Mouse (Mus musculus): Measurements from ENCODE around the gene Aspm. TPM values are rescaled to one million over a fixed set of nuclear protein-coding genes. Genes with fewer than 3 reads are reported as not detected.
"Not testable (repeated sequence)": the region's sequence is repeated elsewhere in the genome, so short reads cannot be mapped to it uniquely, and the experiment has no call there.

Gene Aspm
- polyA plus RNA-seq, 1 experiment from 2014 or later, result 8.2 TPM

DNA sequence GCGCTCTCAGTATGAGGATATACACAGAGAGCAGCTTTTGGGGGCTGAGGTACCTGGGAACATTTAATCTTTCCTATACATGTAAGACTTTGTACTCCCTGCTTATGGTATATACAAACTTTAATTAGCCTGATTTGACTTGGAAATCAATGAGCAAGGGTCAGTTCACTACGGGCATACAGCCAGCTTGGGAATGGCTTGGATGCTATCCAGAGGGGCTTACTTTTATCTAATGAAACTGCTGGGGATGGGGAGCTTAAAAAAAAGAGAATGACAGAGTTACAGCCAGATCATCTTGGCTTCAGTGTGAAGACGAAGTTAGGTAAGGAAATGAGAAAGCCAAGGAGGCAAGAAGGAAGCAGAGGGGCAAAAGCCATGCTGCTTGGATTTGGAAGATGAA is 29.6 kb upstream of the Aspm start:
- ATAC-seq, result no peak
- peak overlapping the region; percentile 55 for H3K4me2 ChIP-seq (ENCODE audit: low read length)
- WGBS, result 20% methylated on average over 3 of the region's 3 CpGs
- H3K36me3 ChIP-seq (ENCODE audit: control insufficient read depth, insufficient read depth), result no peaks in the 10 kb centered on the region
- H3K27ac ChIP-seq (ENCODE audit: low read length), result no peak overlapping the region
- H3K4me3 ChIP-seq (replicated peaks; ENCODE audit: low read length), result peak overlapping the region; percentile 33
- peaks cover 35% of the 10 kb centered on the region for H3K4me1 ChIP-seq (replicated peaks; ENCODE audit: control insufficient read depth, insufficient read depth, low read length)
- peak overlapping the region; percentile 18 for H3K9ac ChIP-seq (replicated peaks; ENCODE audit: low read depth, low read length)
- no peaks in the 10 kb centered on the region for H3K9me3 ChIP-seq (ENCODE audit: control insufficient read depth, low read length)
- no peaks in the 10 kb centered on the region for H3K27me3 ChIP-seq (replicated peaks; ENCODE audit: control insufficient read depth, insufficient read depth, low read length)

DNA sequence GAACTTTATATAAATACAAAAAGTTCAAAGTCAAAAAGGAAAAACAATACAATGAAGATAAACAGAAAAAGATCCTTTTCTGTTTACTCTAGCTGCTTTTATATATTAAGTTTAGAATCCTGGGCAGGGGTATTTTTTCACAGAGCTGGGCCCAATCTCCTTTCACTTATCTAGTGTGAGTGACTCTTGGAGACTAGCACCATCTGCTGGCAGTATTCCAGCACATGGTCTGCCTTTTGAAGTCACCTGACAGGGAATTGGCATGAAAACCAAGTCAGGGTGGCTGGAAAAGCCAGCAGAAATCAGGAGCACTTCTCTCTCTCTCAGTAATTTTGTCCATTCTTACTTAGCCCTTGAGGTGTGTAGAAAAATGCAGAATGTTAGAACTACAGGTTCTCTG is 16.2 kb upstream of the Aspm start:
- Histone ChIP-seq H3K4me1 (replicated peaks; ENCODE audit: control insufficient read depth, insufficient read depth, low read length) (no peaks in the 10 kb centered on the region), H3K4me2 (ENCODE audit: low read length) (no peak overlapping the region), H3K27ac (ENCODE audit: low read length) (no peak overlapping the region), H3K27me3 (replicated peaks; ENCODE audit: control insufficient read depth, insufficient read depth, low read length) (no peaks in the 10 kb centered on the region), H3K36me3 (ENCODE audit: control insufficient read depth, insufficient read depth) (peaks cover 22% of the 10 kb centered on the region), H3K4me3 (replicated peaks; ENCODE audit: low read length) (no peak overlapping the region), H3K9me3 (ENCODE audit: control insufficient read depth, low read length) (no peaks in the 10 kb centered on the region), H3K9ac (replicated peaks; ENCODE audit: low read depth, low read length) (no peak overlapping the region)
- no peak for ATAC-seq

DNA sequence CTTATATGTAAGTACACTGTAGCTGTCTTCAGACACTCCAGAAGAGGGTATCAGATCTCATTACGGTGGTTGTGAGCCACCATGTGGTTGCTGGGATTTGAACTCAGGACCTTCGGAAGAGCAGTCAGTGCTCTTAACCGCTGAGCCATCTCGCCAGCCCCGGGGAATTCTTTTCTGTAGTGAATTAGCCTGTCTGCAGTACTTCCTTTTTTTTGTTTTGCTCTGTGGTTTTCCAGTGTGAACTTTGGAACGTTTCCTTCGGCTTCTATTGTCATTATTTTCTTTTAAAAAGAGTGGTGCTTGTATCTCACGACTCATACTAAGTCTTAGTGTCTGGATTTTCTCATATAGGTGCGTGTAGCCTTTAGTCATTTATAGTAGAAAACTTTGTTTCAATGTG is 11.5 kb upstream of the Aspm start:
- H3K27me3 ChIP-seq (replicated peaks; ENCODE audit: control insufficient read depth, insufficient read depth, low read length); H3K4me3 ChIP-seq (replicated peaks; ENCODE audit: low read length); H3K4me2 ChIP-seq (ENCODE audit: low read length); H3K9ac ChIP-seq (replicated peaks; ENCODE audit: low read depth, low read length); H3K27ac ChIP-seq (ENCODE audit: low read length); H3K9me3 ChIP-seq (ENCODE audit: control insufficient read depth, low read length); H3K4me1 ChIP-seq (replicated peaks; ENCODE audit: control insufficient read depth, insufficient read depth, low read length); ATAC-seq: not testable (repeated sequence)
- H3K36me3 ChIP-seq (ENCODE audit: control insufficient read depth, insufficient read depth), result peaks cover 19% of the 10 kb centered on the region
- WGBS, result 86% methylated on average over 9 of the region's 9 CpGs

DNA sequence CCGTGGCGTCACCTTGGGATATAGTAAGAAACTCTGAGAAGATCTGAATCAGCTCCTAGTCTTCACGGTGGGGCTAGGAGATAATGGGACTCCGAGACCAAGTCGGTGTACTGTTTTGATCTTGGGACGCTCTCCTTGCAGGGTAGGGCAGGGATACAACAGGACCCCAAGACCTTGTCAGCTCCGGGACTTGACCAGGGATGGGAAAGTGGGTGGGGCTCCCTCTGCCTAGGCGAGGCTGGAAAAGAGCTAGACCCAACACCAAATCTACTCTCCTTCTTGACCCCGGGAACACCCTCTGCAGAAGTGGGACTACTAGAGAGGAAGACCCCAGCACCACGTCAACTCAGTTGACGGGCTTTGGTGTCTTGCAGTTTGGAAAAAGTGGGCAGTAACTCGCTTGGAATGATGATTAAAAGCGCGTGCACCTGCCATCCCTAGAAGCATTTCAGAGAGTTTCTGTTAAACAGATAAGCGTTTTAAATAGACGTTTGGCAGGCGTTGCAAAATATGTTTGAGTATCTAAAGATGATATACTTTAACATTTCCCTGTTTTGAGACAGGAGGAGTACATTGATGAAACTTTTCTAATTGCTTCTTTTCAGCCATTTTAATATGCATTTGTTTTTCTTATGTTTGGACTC is 776 bp downstream of the Aspm start:
- Histone ChIP-seq H3K27me3 (replicated peaks; ENCODE audit: control insufficient read depth, insufficient read depth, low read length) (no peaks in the 10 kb centered on the region), H3K36me3 (ENCODE audit: control insufficient read depth, insufficient read depth) (no peaks in the 10 kb centered on the region), H3K4me2 (ENCODE audit: low read length) (peak overlapping the region; percentile 93), H3K4me1 (replicated peaks; ENCODE audit: control insufficient read depth, insufficient read depth, low read length) (peaks cover 13% of the 10 kb centered on the region), H3K9me3 (ENCODE audit: control insufficient read depth, low read length) (no peaks in the 10 kb centered on the region), H3K4me3 (replicated peaks; ENCODE audit: low read length) (peak overlapping the region; percentile 72), H3K9ac (replicated peaks; ENCODE audit: low read depth, low read length) (peak overlapping the region; percentile 49), H3K27ac (ENCODE audit: low read length) (no peak overlapping the region)
- whole genome bisulfite sequencing, result 3% methylated on average over 17 of the region's 17 CpGs
- peak; percentile 20 for ATAC-seq

GRCm38 (mm10) chr1:139460807-139461206 is 6.2 kb downstream of the Aspm start:
- Histone ChIP-seq H3K9me3 (ENCODE audit: control insufficient read depth, low read length) (no peaks in the 10 kb centered on the region), H3K36me3 (ENCODE audit: control insufficient read depth, insufficient read depth) (no peaks in the 10 kb centered on the region), H3K4me2 (ENCODE audit: low read length) (no peak overlapping the region), H3K4me1 (replicated peaks; ENCODE audit: control insufficient read depth, insufficient read depth, low read length) (peaks cover 7% of the 10 kb centered on the region), H3K27me3 (replicated peaks; ENCODE audit: control insufficient read depth, insufficient read depth, low read length) (no peaks in the 10 kb centered on the region), H3K9ac (replicated peaks; ENCODE audit: low read depth, low read length) (no peak overlapping the region), H3K27ac (ENCODE audit: low read length) (no peak overlapping the region), H3K4me3 (replicated peaks; ENCODE audit: low read length) (no peak overlapping the region)
- 71% methylated on average over 5 of the region's 5 CpGs for WGBS
- ATAC-seq, result no peak

- no peak overlapping the region for H3K9ac ChIP-seq (replicated peaks; ENCODE audit: low read depth, low read length)
- no peak overlapping the region for H3K27ac ChIP-seq (ENCODE audit: low read length)
- H3K27me3 ChIP-seq (replicated peaks; ENCODE audit: control insufficient read depth, insufficient read depth, low read length), result no peaks in the 10 kb centered on the region
- H3K4me3 ChIP-seq (replicated peaks; ENCODE audit: low read length), result no peak overlapping the region
- H3K36me3 ChIP-seq (ENCODE audit: control insufficient read depth, insufficient read depth), result no peaks in the 10 kb centered on the region
- H3K9me3 ChIP-seq (ENCODE audit: control insufficient read depth, low read length), result no peaks in the 10 kb centered on the region
- 92% methylated on average over 11 of the region's 11 CpGs for WGBS
- H3K4me2 ChIP-seq (ENCODE audit: low read length), result no peak overlapping the region
- ATAC-seq, result no peak
- H3K4me1 ChIP-seq (replicated peaks; ENCODE audit: control insufficient read depth, insufficient read depth, low read length), result peaks cover 1% of the 10 kb centered on the region; the same call in 1 of the 2 replicates
Observed at GRCm38 (mm10) chr1:139465936-139466335, 11.4 kb downstream of the Aspm start.

DNA sequence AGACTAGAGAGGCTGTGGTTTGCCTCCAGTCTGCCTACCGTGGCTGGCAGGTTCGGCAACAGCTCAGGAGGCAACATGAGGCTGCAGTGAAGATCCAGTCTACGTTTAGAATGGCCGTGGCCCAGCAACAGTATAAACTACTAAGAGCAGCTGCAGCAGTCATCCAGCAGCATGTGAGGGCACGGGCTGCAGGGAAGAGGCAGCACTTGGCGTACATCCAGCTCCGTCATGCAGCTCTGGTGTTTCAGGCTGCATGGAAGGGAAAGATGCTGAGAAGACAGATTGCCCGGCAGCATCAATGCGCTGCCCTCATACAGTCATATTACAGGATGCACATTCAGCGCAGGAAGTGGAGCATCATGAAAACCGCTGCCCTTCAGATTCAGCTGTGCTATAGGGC is 24.3 kb downstream of the Aspm start:
- Histone ChIP-seq H3K9ac (replicated peaks; ENCODE audit: low read depth, low read length) (no peak overlapping the region), H3K9me3 (ENCODE audit: control insufficient read depth, low read length) (no peaks in the 10 kb centered on the region), H3K4me2 (ENCODE audit: low read length) (no peak overlapping the region), H3K4me1 (replicated peaks; ENCODE audit: control insufficient read depth, insufficient read depth, low read length) (no peaks in the 10 kb centered on the region), H3K27me3 (replicated peaks; ENCODE audit: control insufficient read depth, insufficient read depth, low read length) (no peaks in the 10 kb centered on the region), H3K27ac (ENCODE audit: low read length) (no peak overlapping the region), H3K4me3 (replicated peaks; ENCODE audit: low read length) (no peak overlapping the region), H3K36me3 (ENCODE audit: control insufficient read depth, insufficient read depth) (no peaks in the 10 kb centered on the region)
- peak; percentile 45; the same call in 1 of the 2 replicates for ATAC-seq
- WGBS, result 81% methylated on average over 11 of the region's 11 CpGs

DNA sequence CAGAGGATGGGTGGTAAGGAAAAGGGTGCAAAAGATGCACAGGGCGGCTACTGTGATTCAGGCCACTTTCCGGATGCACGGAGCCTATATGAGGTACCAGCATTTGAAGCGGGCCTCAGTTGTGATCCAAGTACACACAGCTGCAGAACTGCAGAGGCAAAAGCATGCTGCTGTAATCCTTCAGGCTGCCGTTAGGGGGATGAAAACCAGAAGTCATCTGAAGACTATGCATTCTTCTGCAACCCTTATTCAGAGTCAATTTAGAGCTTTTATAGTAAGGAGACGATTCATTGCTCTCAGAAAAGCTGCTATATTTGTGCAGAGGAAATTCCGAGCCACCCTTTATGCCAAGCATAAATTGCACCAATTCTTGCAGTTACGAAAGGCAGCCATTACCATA is 25.7 kb downstream of the Aspm start:
- H3K4me3 ChIP-seq (replicated peaks; ENCODE audit: low read length), result no peak overlapping the region
- WGBS, result 88% methylated on average over 8 of the region's 8 CpGs
- no peak overlapping the region for H3K9ac ChIP-seq (replicated peaks; ENCODE audit: low read depth, low read length)
- H3K9me3 ChIP-seq (ENCODE audit: control insufficient read depth, low read length), result no peaks in the 10 kb centered on the region
- no peaks in the 10 kb centered on the region for H3K4me1 ChIP-seq (replicated peaks; ENCODE audit: control insufficient read depth, insufficient read depth, low read length)
- no peaks in the 10 kb centered on the region for H3K27me3 ChIP-seq (replicated peaks; ENCODE audit: control insufficient read depth, insufficient read depth, low read length)
- no peak overlapping the region for H3K4me2 ChIP-seq (ENCODE audit: low read length)
- no peak for ATAC-seq
- H3K27ac ChIP-seq (ENCODE audit: low read length), result no peak overlapping the region
- H3K36me3 ChIP-seq (ENCODE audit: control insufficient read depth, insufficient read depth), result no peaks in the 10 kb centered on the region

DNA sequence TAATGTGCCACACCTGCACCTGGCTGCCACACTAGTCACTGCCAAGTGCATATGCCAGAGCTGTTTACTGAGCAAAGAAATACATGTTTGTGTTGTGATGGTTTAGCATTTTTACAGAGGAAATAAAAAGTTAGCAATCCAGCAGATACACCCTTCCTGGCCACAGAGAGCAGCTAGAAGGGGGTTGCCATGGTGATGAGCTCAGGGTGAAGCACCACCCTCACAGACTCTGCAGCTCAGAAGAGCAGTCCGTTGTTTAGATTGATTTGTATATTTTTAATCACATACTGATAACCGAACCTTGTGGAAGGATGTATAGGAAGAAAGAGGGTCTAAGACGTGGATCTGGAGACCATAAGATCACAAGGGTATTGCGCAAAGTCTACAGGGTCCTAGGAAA is 26.6 kb downstream of the Aspm start:
- H3K4me2 ChIP-seq (ENCODE audit: low read length), result no peak overlapping the region
- no peak for ATAC-seq
- H3K27ac ChIP-seq (ENCODE audit: low read length), result no peak overlapping the region
- no peak overlapping the region for H3K9ac ChIP-seq (replicated peaks; ENCODE audit: low read depth, low read length)
- H3K9me3 ChIP-seq (ENCODE audit: control insufficient read depth, low read length), result no peaks in the 10 kb centered on the region
- H3K27me3 ChIP-seq (replicated peaks; ENCODE audit: control insufficient read depth, insufficient read depth, low read length), result no peaks in the 10 kb centered on the region
- H3K4me3 ChIP-seq (replicated peaks; ENCODE audit: low read length), result no peak overlapping the region
- WGBS, result 92% methylated on average over 4 of the region's 4 CpGs
- H3K36me3 ChIP-seq (ENCODE audit: control insufficient read depth, insufficient read depth), result no peaks in the 10 kb centered on the region
- H3K4me1 ChIP-seq (replicated peaks; ENCODE audit: control insufficient read depth, insufficient read depth, low read length), result no peaks in the 10 kb centered on the region

- Histone ChIP-seq H3K9ac (replicated peaks; ENCODE audit: low read depth, low read length) (no peak overlapping the region), H3K4me3 (replicated peaks; ENCODE audit: low read length) (no peak overlapping the region), H3K9me3 (ENCODE audit: control insufficient read depth, low read length) (no peaks in the 10 kb centered on the region), H3K36me3 (ENCODE audit: control insufficient read depth, insufficient read depth) (no peaks in the 10 kb centered on the region), H3K4me1 (replicated peaks; ENCODE audit: control insufficient read depth, insufficient read depth, low read length) (no peaks in the 10 kb centered on the region), H3K4me2 (ENCODE audit: low read length) (no peak overlapping the region), H3K27me3 (replicated peaks; ENCODE audit: control insufficient read depth, insufficient read depth, low read length) (no peaks in the 10 kb centered on the region), H3K27ac (ENCODE audit: low read length) (no peak overlapping the region)
- WGBS, result 73% methylated on average over 3 of the region's 3 CpGs
- ATAC-seq, result no peak
Observed at GRCm38 (mm10) chr1:139494630-139495029, 40.1 kb downstream of the Aspm start.
